Mouse (Mus musculus): ENCODE data around the gene Adgrd1.

DNA sequence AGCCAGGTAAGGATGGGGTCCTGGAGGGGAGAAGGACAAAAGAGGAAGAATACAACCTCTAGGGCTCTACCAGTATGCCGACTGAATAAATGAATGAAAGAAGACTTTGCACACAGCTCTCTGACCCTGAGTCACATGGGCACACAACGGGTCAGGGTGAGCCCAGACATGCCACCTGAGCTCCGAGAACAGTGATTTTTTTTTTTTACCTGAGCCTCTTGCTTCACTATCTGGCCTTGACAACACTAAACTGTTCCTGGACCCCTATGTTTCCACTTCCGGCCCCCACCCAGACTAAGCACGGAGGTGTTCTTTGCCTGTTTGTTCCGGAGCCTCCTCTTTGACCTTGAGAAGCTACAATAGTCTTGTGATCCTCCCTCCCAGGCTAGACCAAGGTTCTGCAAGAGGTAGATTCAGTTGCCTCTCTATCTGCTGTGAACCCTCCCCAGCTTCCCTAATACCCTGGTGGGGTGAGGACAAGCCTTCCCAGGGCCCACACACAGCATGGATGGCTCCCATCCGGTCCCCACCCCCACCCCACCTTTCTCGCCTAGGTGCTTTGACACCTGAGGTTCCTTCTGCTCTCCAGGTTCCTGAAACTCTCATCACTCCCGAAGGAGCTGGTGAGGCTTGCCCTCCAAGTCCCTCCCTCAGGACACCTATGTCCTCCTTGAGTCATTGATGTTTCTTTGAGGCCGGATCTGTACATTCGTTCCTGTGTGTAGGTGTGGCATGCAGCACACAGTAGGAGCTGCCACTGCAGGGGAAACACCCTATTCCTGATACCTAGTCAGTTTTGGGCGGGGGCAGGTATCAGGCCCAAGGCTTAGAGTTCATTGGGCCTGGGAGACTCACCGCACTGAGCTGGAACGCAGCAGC is 58.7 kb downstream of the Adgrd1 start:
- TF ChIP-seq POLR2A (IDR thresholded peaks at IDR 0.05; ENCODE audit: extremely low read depth, insufficient read depth, low read length) (no peak), CTCF (IDR thresholded peaks at IDR 0.05; ENCODE audit: extremely low read depth, insufficient read depth, low read length) (no peak)
